Mouse (Mus musculus) G1E-ER4 (cell line): Measurements from ENCODE around the gene Gramd1a. TPM values are rescaled to one million over a fixed set of nuclear protein-coding genes. Genes with fewer than 3 reads are reported as not detected.

Experiments
- GATA1 ChIP-seq: IDR thresholded peaks from one replicate; pipeline ENCODE4 v1.8.0; 2012; ENCODE audit warnings: low read length, inconsistent platforms
- polyA plus RNA-seq: library from polyadenylated mRNA; stranded (reverse); fragments of >175 nt; gene quantifications from 2 replicates; pipeline ENCODE4 v1.2.3, GENCODE M21; 2012

The Gramd1a gene
- polyA plus RNA-seq, 1 experiment, result 102 TPM

DNA sequence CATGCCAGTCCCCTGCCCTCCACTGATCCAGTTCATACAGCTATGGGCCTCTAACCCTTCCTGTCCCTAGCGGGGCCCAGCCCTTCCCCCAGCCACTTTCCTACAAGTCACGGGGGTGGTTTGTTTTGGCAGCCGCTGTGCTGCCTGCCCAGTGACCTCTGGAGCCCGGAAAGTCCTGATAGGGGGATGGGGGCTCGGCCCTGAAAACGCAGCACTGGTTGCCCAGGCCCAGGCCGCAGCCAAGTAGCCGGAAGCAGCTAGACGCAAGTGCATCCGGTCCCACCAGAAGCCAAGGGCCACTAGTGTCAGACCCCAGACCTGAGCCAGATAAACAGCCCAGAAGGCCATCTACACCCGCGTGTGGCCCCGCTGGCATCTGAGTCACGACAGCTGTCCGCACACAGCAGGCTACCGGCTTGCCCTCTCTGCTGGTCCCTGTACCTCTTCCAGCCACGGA, 40.1 kb downstream of the Gramd1a start:
- TF ChIP-seq GATA1, result no peak

DNA sequence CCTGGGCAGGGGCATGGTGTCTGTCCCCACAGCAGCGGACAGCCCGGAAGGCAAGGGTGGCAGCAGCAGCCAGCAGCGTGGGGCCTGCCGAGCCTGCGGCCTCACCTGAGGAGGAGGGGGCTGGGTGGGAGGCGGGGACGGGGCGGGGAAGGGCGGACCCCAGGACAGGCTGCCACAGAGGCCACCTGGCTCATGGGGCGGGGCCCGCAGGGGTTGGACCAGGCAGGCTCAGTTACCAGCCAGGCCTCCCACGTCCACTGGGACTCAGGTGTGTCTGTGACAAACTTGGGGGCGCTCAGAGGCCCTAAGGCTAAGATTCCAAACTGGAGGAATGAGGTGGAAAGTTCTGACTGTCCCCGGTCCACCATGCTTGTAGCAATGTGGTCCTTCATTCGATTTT, 40.5 kb downstream of the Gramd1a start, which contains the start of gene Hpn:
Gene Hpn, minus strand, starts transcription at position 109 of the 400 bp plus-strand sequence.
- no peak for TF ChIP-seq GATA1

DNA sequence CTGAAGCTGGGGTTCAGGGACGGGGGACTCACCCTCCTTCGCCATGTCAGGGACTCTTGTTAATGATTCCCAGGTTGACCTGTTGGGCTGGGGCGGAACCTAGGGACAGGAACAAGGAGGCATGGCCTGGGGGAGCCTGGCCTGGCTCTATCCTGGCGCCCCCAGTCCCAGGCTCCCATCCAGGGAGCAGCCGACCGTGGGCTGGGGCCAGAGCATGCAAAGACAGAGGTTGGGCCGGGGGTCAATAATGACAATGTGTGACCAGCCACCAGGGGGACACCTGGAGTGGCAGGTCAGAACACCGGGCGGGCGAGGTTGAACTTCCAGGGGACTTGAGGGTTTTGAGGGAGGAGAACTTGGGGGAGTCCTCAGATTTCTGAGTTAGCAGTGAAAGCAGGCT, 41.0 kb downstream of the Gramd1a start:
- no peak for TF ChIP-seq GATA1

- TF ChIP-seq GATA1, result no peak
Observed at GRCm38 (mm10) chr7:31113800-31114199, 41.9 kb downstream of the Gramd1a start.

DNA sequence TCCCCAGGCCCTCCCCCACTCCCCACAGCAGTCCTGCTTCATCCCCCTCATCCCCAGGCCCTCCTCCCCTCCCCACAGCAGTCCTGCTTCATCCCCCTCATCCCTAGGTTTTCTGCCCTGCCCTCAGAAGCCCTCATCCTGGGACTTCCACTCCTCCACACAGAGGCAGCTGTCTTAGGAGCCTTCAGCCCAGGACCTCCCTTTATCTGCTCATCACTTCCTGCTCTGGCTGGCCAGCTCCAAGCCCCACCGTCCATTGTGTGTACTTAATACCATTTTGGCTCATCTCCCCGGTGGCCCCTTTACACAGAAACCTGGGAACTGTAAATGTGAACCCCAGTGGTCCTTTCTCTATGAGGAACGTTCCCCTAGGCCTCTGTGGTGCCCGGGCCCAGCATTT, 43.7 kb downstream of the Gramd1a start:
- TF ChIP-seq GATA1, result no peak

DNA sequence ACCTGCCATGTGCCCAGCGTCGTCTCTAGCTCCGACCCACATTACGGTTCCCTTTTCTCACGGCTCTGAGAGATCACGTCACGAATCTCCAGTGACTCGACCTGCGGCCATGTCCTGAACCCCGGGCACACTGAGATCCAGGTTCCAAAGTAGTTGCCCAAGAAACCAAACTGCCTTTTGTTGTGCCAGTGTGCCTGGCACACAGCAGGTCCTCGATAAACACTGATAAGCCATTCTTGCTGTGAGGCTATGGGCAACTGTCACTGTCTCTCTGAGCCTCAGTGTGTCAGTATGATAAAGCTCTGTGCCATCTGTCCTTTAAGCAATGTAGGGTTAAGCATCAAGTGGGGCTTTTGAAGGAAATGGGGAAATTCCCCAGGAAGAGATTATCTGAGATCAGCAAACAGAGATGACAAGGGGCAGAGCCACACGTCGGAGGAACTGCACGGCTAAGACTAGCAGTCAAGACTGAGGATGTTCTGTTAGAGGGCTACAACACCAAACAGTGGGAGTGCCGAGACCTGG, 44.8 kb downstream of the Gramd1a start:
- TF ChIP-seq GATA1, result no peak

DNA sequence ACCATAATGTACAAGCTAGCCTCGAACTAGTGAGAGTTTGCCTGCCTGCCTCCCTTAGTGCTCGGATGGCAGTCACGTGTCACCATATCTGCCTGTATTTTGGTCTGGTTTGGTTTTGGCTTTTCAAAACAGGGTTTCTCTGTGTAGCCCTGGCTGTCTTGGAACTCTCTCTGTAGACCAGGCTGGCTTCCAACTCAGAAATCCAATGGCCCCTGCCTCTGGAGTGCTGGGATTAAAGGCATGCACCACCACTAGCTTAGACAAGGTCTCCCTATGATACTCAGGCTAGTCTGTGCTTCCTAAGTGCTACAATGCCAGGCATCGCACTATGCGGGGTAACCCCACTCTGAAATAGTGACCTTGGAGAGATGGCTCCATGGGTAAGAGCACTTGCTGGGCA, 45.9 kb downstream of the Gramd1a start:
- no peak for TF ChIP-seq GATA1

DNA sequence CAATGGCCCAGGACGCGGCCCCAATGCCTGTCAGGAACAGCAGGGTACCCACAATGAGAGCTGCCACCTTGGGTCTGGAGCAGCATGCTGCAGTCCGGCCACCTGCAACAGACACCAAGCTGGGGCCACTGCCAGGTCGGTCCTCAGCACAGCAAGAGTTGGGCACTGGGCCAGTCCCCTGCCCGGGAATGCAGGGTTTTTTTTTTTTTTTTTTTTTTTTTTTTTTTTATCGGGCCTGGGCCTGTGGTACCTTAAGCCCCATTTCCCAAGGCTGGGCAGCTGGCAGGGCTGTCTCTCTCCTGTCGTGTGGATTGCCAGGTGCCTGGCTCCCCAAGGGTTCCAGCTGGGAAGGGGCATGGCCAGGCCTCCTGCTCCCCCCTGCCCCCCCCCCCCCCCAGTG, 46.6 kb downstream of the Gramd1a start:
- TF ChIP-seq GATA1, result no peak

GRCm38 (mm10) chr7:31107781-31108180, 47.9 kb downstream of the Gramd1a start:
- TF ChIP-seq GATA1, result no peak

- TF ChIP-seq GATA1, result no peak
Observed at GRCm38 (mm10) chr7:31106166-31106565, 49.5 kb downstream of the Gramd1a start.

DNA sequence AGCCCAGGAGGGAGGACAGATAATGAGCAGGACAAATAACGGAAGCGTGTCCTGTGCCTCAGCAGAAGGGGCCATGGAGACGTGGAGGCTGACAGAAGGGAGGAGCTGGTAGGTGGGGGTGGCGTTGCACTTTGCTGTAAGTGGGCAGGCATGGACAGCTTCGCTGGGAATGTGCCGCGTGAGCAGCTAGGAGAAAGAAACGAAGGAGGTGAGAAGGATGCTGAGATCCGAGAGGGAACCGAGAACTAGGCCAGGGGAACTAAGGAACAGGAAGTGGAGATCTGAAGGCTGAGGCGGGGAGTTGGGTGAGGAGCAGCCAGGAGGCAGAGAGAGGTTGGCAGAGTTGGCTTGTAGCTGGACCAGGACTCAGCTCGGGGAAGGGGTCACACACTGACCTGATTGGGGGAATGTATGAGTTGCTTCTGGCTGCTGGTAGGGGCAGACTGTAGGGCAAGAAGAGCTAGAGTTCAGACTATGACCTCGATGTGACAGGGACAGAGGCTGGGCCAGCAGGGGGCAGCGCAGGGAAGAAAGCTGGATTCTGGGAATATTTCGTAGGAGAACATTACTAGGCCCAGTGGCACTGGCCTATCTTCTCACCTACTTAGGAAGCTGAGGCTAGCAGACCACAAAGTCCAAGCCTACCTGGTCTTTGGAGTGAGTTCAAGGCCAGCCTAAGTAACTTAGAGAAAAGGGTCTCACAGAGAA, 50.5 kb downstream of the Gramd1a start:
- no peak for TF ChIP-seq GATA1

GRCm38 (mm10) chr7:31100786-31101185, 54.9 kb downstream of the Gramd1a start:
- no peak for TF ChIP-seq GATA1

- no peak for TF ChIP-seq GATA1
Observed at GRCm38 (mm10) chr7:31099612-31099982, 56.1 kb downstream of the Gramd1a start.

GRCm38 (mm10) chr7:31098697-31099611, 56.7 kb downstream of the Gramd1a start:
- no peak for TF ChIP-seq GATA1

GRCm38 (mm10) chr7:31097583-31098248, 58.0 kb downstream of the Gramd1a start:
- no peak for TF ChIP-seq GATA1
